In genomic region chr12:86161942-86162341, GRCm38 (mm10) we compare ENCODE assay signal across 15 mouse cellular contexts.
"Had no signal": no experiment of that assay in that cellular context is flagged by ENCODE, and none has a peak within 500 bp of the region (broad histone marks: within the 10 kb centered on the region; RNA-seq: fewer than 3 reads in every experiment).

No protein-coding gene starts in this region.

- DNase-seq: kidney, postnatal 14 days; kidney, postnatal 4 days; layer of hippocampus, adult 9-11 months; layer of hippocampus, postnatal 36 days; liver, postnatal 0 days; lung, embryonic 14.5 days; midbrain, embryonic 14.5 days; thymus, adult 18-20 months; thymus, postnatal 36 days had no signal

- H3K4me3 ChIP-seq: left cerebral cortex, adult 2 months; limb, embryonic 12.5 days; limb, embryonic 15.5 days had no signal

- ATAC-seq: liver, postnatal 0 days; lung, postnatal 0 days had no signal

- H3K9me3 ChIP-seq: limb, embryonic 12.5 days had no signal

- H3K27me3 ChIP-seq: limb, embryonic 12.5 days; limb, embryonic 15.5 days had no signal

- H3K4me2 ChIP-seq: limb, embryonic 12.5 days; limb, embryonic 15.5 days; liver, embryonic 11.5 days; lung, embryonic 14.5 days had no signal

- H3K27ac ChIP-seq: left cerebral cortex, adult 2 months; limb, embryonic 12.5 days; limb, embryonic 15.5 days; liver, embryonic 14.5 days had no signal

- H3K9ac ChIP-seq: limb, embryonic 12.5 days; limb, embryonic 15.5 days; liver, embryonic 14.5 days; liver, postnatal 0 days; lung, embryonic 14.5 days had no signal

- H3K36me3 ChIP-seq: limb, embryonic 15.5 days had no signal
